Mouse (Mus musculus) ES-Bruce4 (cell line): ENCODE measurements around the gene Tcerg1l.

Experiments
- CTCF ChIP-seq: IDR thresholded peaks from one replicate; pipeline ENCODE4 v1.8.1; 2011; ENCODE audit warnings: low read depth, low read length
- EP300 ChIP-seq: IDR thresholded peaks from 2 replicates; pipeline ENCODE4 v1.6.1; 2011; ENCODE audit warnings: low read depth, low read length; ENCODE audit not compliant: insufficient read depth
- POLR2A ChIP-seq: IDR thresholded peaks from one replicate; pipeline ENCODE4 v1.8.1; 2011; ENCODE audit warnings: low read length; ENCODE audit not compliant: insufficient read depth

DNA sequence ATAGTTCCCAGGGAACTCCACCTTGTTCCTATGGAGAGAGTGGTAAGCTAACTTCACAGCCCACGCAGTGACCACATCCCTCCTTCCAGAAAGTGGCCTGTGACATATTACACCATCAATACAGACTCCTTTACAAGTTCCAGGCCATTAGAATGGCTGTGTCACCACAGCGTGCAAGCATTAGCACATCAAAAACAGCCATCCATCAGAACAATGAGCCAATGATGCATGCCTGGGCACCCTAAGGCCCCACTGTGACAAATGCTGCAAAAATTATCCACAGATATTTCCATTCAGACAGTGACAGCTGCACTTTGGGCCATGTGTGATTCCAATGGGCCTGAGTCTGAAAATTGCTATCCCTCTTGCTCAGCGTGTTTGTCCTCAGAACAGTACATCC is 70.8 kb downstream of the Tcerg1l start:
- no peak for TF ChIP-seq POLR2A
- no peak for TF ChIP-seq CTCF
- TF ChIP-seq EP300 = no peak
